Mouse (Mus musculus) olfactory bulb, adult 2 months (tissue): ENCODE measurements around the gene 4932438A13Rik.

Experiments used
- CTCF ChIP-seq: fragments of 200-500 bp; IDR thresholded peaks from 2 replicates; pipeline ENCODE4 v1.5.1; 2012; ENCODE audit warnings: low read depth, mild to moderate bottlenecking, low read length, moderate library complexity; ENCODE audit not compliant: insufficient read depth
- POLR2A ChIP-seq: fragments of 200-500 bp; IDR thresholded peaks from 2 replicates; pipeline ENCODE4 v1.6.1; 2012; ENCODE audit warnings: mild to moderate bottlenecking, low read depth, low read length, moderate library complexity; ENCODE audit not compliant: insufficient read depth

- no peak for TF ChIP-seq CTCF
- TF ChIP-seq POLR2A, result no peak
Measured at GRCm38 (mm10) chr3:36834426-36834825, 28.5 kb upstream of the 4932438A13Rik start.
